Mouse (Mus musculus) thymus, postnatal 14 days (tissue): ENCODE results near the gene 2210407C18Rik.
A peak's percentile ranks its signal among the peaks of the same experiment; 100 is the strongest.

Experiments
- DNase-seq: peaks from one replicate; pipeline ENCODE4 v3.0.0; 2021

2210407C18Rik gene

GRCm38 (mm10) chr11:58597837-58598236 lies 18.0 kb downstream of the 2210407C18Rik start:
- no peak for DNase-seq

GRCm38 (mm10) chr11:58594814-58595213 lies 21.1 kb downstream of the 2210407C18Rik start, which contains the start of gene Olfr324:
Olfr324 (plus strand) TSS chr11:58595114.
- no peak for DNase-seq

GRCm38 (mm10) chr11:58588620-58589250 lies 27.1 kb downstream of the 2210407C18Rik start:
- no peak for DNase-seq

- DNase-seq = peak; percentile 38
Measured at GRCm38 (mm10) chr11:58587898-58588348, 28.0 kb downstream of the 2210407C18Rik start.

GRCm38 (mm10) chr11:58578636-58579035 lies 37.2 kb downstream of the 2210407C18Rik start:
- DNase-seq = no peak

GRCm38 (mm10) chr11:58577430-58577829 lies 38.4 kb downstream of the 2210407C18Rik start, which contains the start of gene Olfr325:
Olfr325 (plus strand) TSS chr11:58577730.
- no peak for DNase-seq

GRCm38 (mm10) chr11:58570405-58570804 lies 45.5 kb downstream of the 2210407C18Rik start, which contains the start of gene Olfr224:
Olfr224 (minus strand) TSS chr11:58570553.
- no peak for DNase-seq
